Mouse (Mus musculus): Measurements from ENCODE around the gene Grm1. TPM values are rescaled to one million over a fixed set of nuclear protein-coding genes. Genes with fewer than 3 reads are reported as not detected.

The Grm1 gene
- total and polyA plus RNA-seq, 3 experiments: not detected

DNA sequence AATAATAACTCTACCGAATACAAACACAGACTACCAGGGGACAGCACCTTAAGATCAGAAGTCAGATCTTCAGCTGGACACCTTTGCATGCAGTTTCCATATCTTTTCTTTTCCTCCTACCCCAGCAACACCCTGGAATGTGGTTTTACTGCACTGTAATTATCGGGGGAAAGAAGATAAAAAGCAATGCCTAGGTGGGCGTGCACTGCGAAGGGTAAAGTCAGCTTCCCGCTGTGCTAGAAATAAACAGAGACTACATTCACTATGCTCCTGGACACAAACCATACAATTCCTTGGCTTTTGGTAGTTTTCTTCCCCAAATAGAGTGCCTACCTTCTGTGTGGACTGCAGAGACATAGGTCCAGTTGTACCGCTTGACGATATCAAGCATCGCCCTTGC is 2.6 kb downstream of the Grm1 start:
- TF ChIP-seq MAX (IDR thresholded peaks at IDR 0.05; ENCODE audit: low read length): no peak
- TF ChIP-seq UBTF (IDR thresholded peaks at IDR 0.05; ENCODE audit: low read depth, low read length): no peak
- TF ChIP-seq IRF4 (IDR thresholded peaks at IDR 0.05; ENCODE audit: low read depth, low read length): no peak
- no peak for TF ChIP-seq ZMIZ1 (IDR thresholded peaks at IDR 0.05; ENCODE audit: low read depth, low read length)
- TF ChIP-seq HCFC1 (IDR thresholded peaks at IDR 0.05; ENCODE audit: low read depth, low read length): no peak
- TF ChIP-seq ZKSCAN1 (IDR thresholded peaks at IDR 0.05; ENCODE audit: borderline replicate concordance, low read depth, low read length): no peak
- no peak for TF ChIP-seq ZNF384 (IDR thresholded peaks at IDR 0.05; ENCODE audit: low read depth, low read length)
- no peak for TF ChIP-seq CHD2 (IDR thresholded peaks at IDR 0.05; ENCODE audit: low read length)
- no peak for TF ChIP-seq SMC3 (IDR thresholded peaks at IDR 0.05; ENCODE audit: low read depth, low read length)
- no peak for TF ChIP-seq JUND (conservative IDR thresholded peaks at IDR 0.05; ENCODE audit: low read depth, low read length)
- no peak for TF ChIP-seq SIN3A (IDR thresholded peaks at IDR 0.05; ENCODE audit: low read length)
- no peak for TF ChIP-seq JUN (IDR thresholded peaks at IDR 0.05; ENCODE audit: insufficient read depth, low read depth, low read length)
- no peak for TF ChIP-seq NRF1 (IDR thresholded peaks at IDR 0.05; ENCODE audit: low read depth, low read length)
- no peak for TF ChIP-seq MEF2A (IDR thresholded peaks at IDR 0.05; ENCODE audit: borderline replicate concordance, low read depth, low read length)
- no peak for TF ChIP-seq TBP (conservative IDR thresholded peaks at IDR 0.05; ENCODE audit: low read depth, low read length)
- no peak for TF ChIP-seq CHD1 (IDR thresholded peaks at IDR 0.05; ENCODE audit: low read depth, low read length)
- TF ChIP-seq RAD21 (IDR thresholded peaks at IDR 0.05; ENCODE audit: low read depth, low read length): no peak
- in situ Hi-C loops (cut with MboI; ENCODE audit: low pct_ligation_motif_present, low pct_unique_long_range_greater_than_20kb, low sequenced_read_pairs): no loop called here
- Histone ChIP-seq H3K4me3 (replicated peaks in 1 of 3; ENCODE audit: low read depth in 2 of 3, low read length in 2 of 3, poor library complexity in 1 of 3) (no peak overlapping the region), H3K27ac (ENCODE audit: insufficient read depth, low read depth) (no peak overlapping the region), H3K4me2 (ENCODE audit: insufficient read depth, low read depth, poor library complexity, severe bottlenecking) (no peak overlapping the region), H3K36me3 (replicated peaks in 1 of 2; ENCODE audit: control insufficient read depth in 1 of 2, insufficient read depth in 1 of 2, low read length in 1 of 2) (no peaks in the 10 kb centered on the region), H3K79me2 (replicated peaks; ENCODE audit: control insufficient read depth, extremely low read depth, insufficient read depth, poor library complexity, severe bottlenecking) (no peaks in the 10 kb centered on the region), H3K27me3 (replicated peaks) (no peaks in the 10 kb centered on the region), H3K9ac (ENCODE audit: insufficient read depth, low read depth) (no peak overlapping the region), H3K4me1 (ENCODE audit: control insufficient read depth in 1 of 2, insufficient read depth in 2 of 2) (no peaks in the 10 kb centered on the region), H3K9me3 (replicated peaks; ENCODE audit: low read length) (peaks cover 2% of the 10 kb centered on the region)
- dilution Hi-C loops (cut with MboI; ENCODE audit: extremely low pct_ligation_motif_present, extremely low pct_unique_long_range_greater_than_20kb, low sequenced_read_pairs): no loop called here
- DNase-seq (ENCODE audit: extremely low read depth): no peak

DNA sequence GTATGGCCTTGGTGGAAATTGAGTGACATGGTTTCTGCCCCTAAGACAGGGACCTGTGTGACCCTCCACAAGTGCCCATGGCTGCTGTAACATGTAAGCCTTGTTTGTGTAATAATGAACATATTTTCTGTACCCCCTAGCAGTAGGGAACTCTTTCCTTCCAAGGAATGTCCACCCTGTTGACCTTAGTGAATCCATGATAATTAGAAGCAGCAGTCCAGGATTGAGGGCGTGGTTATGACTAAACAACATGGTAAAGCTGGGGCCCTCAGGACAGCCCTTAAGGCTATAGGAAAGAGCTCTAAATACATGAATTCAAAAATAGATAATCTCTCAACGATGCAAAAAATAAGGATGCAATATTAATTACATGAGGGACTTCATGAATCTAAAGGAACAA is 17.0 kb downstream of the Grm1 start:
- Histone ChIP-seq H3K27ac (ENCODE audit: insufficient read depth, low read depth) (no peak overlapping the region; the same call in 1 of the 2 replicates), H3K36me3 (replicated peaks in 1 of 2; ENCODE audit: control insufficient read depth in 1 of 2, insufficient read depth in 1 of 2, low read length in 1 of 2) (no peaks in the 10 kb centered on the region), H3K27me3 (replicated peaks) (no peaks in the 10 kb centered on the region), H3K9me3 (replicated peaks; ENCODE audit: low read length) (no peaks in the 10 kb centered on the region), H3K4me1 (ENCODE audit: control insufficient read depth in 1 of 2, insufficient read depth in 2 of 2) (peaks cover 0 to 5% of the 10 kb centered on the region in 2 experiments; a peak in 1 of 4 replicates), H3K9ac (ENCODE audit: insufficient read depth, low read depth) (no peak overlapping the region), H3K4me3 (replicated peaks in 1 of 3; ENCODE audit: low read depth in 2 of 3, low read length in 2 of 3, poor library complexity in 1 of 3) (no peak overlapping the region), H3K4me2 (ENCODE audit: insufficient read depth, low read depth, poor library complexity, severe bottlenecking) (no peak overlapping the region), H3K79me2 (replicated peaks; ENCODE audit: control insufficient read depth, extremely low read depth, insufficient read depth, poor library complexity, severe bottlenecking) (no peaks in the 10 kb centered on the region)
- in situ Hi-C loops (cut with MboI; ENCODE audit: low pct_ligation_motif_present, low pct_unique_long_range_greater_than_20kb, low sequenced_read_pairs): no loop called here
- no peak for DNase-seq (ENCODE audit: extremely low read depth)
- dilution Hi-C loops (cut with MboI; ENCODE audit: extremely low pct_ligation_motif_present, extremely low pct_unique_long_range_greater_than_20kb, low sequenced_read_pairs): no loop called here
- TF ChIP-seq IRF4 (IDR thresholded peaks at IDR 0.05; ENCODE audit: low read depth, low read length) (no peak), USF2 (conservative IDR thresholded peaks at IDR 0.05; ENCODE audit: low read depth, low read length) (no peak), ZMIZ1 (IDR thresholded peaks at IDR 0.05; ENCODE audit: low read depth, low read length) (no peak), KAT2A (IDR thresholded peaks at IDR 0.05; ENCODE audit: insufficient replicate concordance, low read length) (no peak), NELFE (IDR thresholded peaks at IDR 0.05; ENCODE audit: low read depth, low read length) (no peak), SMC3 (IDR thresholded peaks at IDR 0.05; ENCODE audit: low read depth, low read length) (no peak), MEF2A (IDR thresholded peaks at IDR 0.05; ENCODE audit: borderline replicate concordance, low read depth, low read length) (no peak), RCOR1 (conservative IDR thresholded peaks at IDR 0.05; ENCODE audit: low read depth, low read length) (no peak), MAZ (IDR thresholded peaks at IDR 0.05; ENCODE audit: low read depth, low read length) (no peak), POLR2AphosphoS2 (IDR thresholded peaks at IDR 0.05; ENCODE audit: low read depth, low read length) (no peak)
